Mouse (Mus musculus) neural tube, embryonic 10.5 days (tissue): ENCODE measurements around the gene Maml1.

Experiments used
- DNase-seq: peaks from one replicate; pipeline ENCODE4 v3.0.0-alpha.2; 2017; ENCODE audit warnings: low spot score; ENCODE audit errors: extremely low spot score

Maml1 gene

GRCm38 (mm10) chr11:50280053-50280452 lies 12.1 kb downstream of the Maml1 start:
- DNase-seq: no peak

GRCm38 (mm10) chr11:50279005-50279404 lies 13.1 kb downstream of the Maml1 start:
- DNase-seq: no peak

GRCm38 (mm10) chr11:50277706-50278105 lies 14.4 kb downstream of the Maml1 start:
- no peak for DNase-seq

GRCm38 (mm10) chr11:50277025-50277424 lies 15.1 kb downstream of the Maml1 start:
- DNase-seq: no peak

GRCm38 (mm10) chr11:50275568-50276151 lies 16.5 kb downstream of the Maml1 start:
- DNase-seq: no peak

GRCm38 (mm10) chr11:50275077-50275476 lies 17.0 kb downstream of the Maml1 start:
- no peak for DNase-seq

GRCm38 (mm10) chr11:50272819-50273218 lies 19.3 kb downstream of the Maml1 start:
- no peak for DNase-seq

GRCm38 (mm10) chr11:50269885-50270284 lies 22.2 kb downstream of the Maml1 start:
- DNase-seq: no peak

GRCm38 (mm10) chr11:50269163-50269562 lies 22.9 kb downstream of the Maml1 start:
- no peak for DNase-seq

- no peak for DNase-seq
Observed at GRCm38 (mm10) chr11:50266997-50267396, 25.1 kb downstream of the Maml1 start.

GRCm38 (mm10) chr11:50265931-50266330 lies 26.2 kb downstream of the Maml1 start:
- DNase-seq: no peak

- no peak for DNase-seq
Observed at GRCm38 (mm10) chr11:50263198-50263597, 28.9 kb downstream of the Maml1 start.

- DNase-seq: no peak
Observed at GRCm38 (mm10) chr11:50262020-50262419, 30.1 kb downstream of the Maml1 start.

GRCm38 (mm10) chr11:50258310-50258709 lies 33.8 kb downstream of the Maml1 start:
- DNase-seq: no peak

- no peak for DNase-seq
Observed at GRCm38 (mm10) chr11:50256615-50257014, 35.5 kb downstream of the Maml1 start.

- no peak for DNase-seq
Observed at GRCm38 (mm10) chr11:50254010-50254580, 38.0 kb downstream of the Maml1 start.

GRCm38 (mm10) chr11:50253393-50253792 lies 38.7 kb downstream of the Maml1 start:
- no peak for DNase-seq

- DNase-seq: no peak
Observed at GRCm38 (mm10) chr11:50252684-50253265, 39.3 kb downstream of the Maml1 start.

- DNase-seq: no peak
Observed at GRCm38 (mm10) chr11:50252166-50252565, 39.9 kb downstream of the Maml1 start.

- DNase-seq: no peak
Observed at GRCm38 (mm10) chr11:50248473-50249171, 43.5 kb downstream of the Maml1 start.

- no peak for DNase-seq
Observed at GRCm38 (mm10) chr11:50245269-50245668, 46.8 kb downstream of the Maml1 start.

- DNase-seq: no peak
Observed at GRCm38 (mm10) chr11:50243926-50244325, 48.2 kb downstream of the Maml1 start.
